Comparison of ENCODE assay signal across 8 mouse cellular contexts in the genomic region with DNA sequence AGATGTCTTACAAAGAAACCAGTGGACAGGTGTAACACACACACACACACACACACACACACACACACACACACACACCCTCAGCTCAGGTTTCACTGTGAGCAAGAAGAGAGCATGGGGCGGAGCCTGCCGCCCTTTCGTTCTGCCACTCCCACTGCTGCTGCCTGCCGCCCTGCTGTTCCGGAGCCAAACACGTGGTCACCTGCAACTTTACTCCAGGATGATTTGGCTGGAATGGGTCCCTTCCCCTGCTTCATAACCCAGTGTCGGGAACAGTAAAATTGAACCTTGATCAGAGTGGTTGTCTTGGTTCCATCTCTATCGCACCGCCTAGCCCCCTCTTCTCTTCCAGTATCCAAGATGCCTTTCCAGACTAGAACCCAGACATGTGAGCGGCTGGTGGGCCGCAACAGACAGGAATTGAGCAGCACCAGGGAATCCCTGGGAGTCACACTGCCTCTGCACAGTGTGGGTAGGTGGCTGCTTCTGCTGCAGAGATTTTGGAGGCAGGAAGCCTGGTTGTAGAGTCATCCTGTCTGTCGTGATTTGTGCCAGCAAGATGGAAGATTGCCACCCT. TPM values are rescaled to one million over a fixed set of nuclear protein-coding genes. Genes with fewer than 3 reads are reported as not detected.
DNase-seq lines count a peak whose midpoint lies in the region; ATAC-seq lines count a peak whose summit lies in the region.

No protein-coding gene starts in this region.

- ATAC-seq in forebrain, embryonic 16.5 days = peak; percentile 80

- H3K4me1 ChIP-seq in forebrain, embryonic 16.5 days (replicated peaks; ENCODE audit: control insufficient read depth, insufficient read depth, low read length) = peaks cover 14% of the 10 kb centered on the region

- intact Hi-C loops in left cerebral cortex, postnatal 25 days (cut with DNase I) = loop anchor here (2.0 to 10.0 kb wide), 2 partner anchors 141 to 147 kb away; no protein-coding TSS in a partner anchor
- intact Hi-C loops in gastrocnemius, postnatal 36 days (cut with DNase I) = no loop called here

- no peaks in the 10 kb centered on the region for H3K9me3 ChIP-seq in forebrain, embryonic 16.5 days (ENCODE audit: control insufficient read depth, low read length)

- H3K27me3 ChIP-seq in forebrain, embryonic 16.5 days (replicated peaks; ENCODE audit: control insufficient read depth, insufficient read depth, low read length) = no peaks in the 10 kb centered on the region

- WGBS in forebrain, embryonic 16.5 days = 18% methylated on average over 12 of the region's 12 CpGs

- H3K27ac ChIP-seq in forebrain, embryonic 16.5 days (ENCODE audit: low read length) = peak overlapping the region; percentile 90

- no peak overlapping the region for H3K4me3 ChIP-seq in forebrain, embryonic 16.5 days (replicated peaks; ENCODE audit: low read length)

- DNase-seq in heart, adult 11 months = peak; percentile 71
- no peak for DNase-seq in heart, adult 18-20 months
- peak; percentile 45 for DNase-seq in adrenal gland, adult 8-10 months
- peak; percentile 19 for DNase-seq in kidney, adult 18-20 months
- DNase-seq in left cerebral cortex, postnatal 25 days (ENCODE audit: low spot score in 2 of 2) = peak; percentile 64 to 94
- peak; percentile 27 for DNase-seq in retina, postnatal 1 day
- DNase-seq in gastrocnemius, postnatal 36 days = no peak

- H3K9ac ChIP-seq in forebrain, embryonic 16.5 days (replicated peaks; ENCODE audit: low read depth, low read length) = peak overlapping the region; percentile 5; the same call in 1 of the 2 replicates

- H3K36me3 ChIP-seq in forebrain, embryonic 16.5 days (ENCODE audit: control insufficient read depth, insufficient read depth) = no peaks in the 10 kb centered on the region

- peak overlapping the region; percentile 38 for H3K4me2 ChIP-seq in forebrain, embryonic 16.5 days (ENCODE audit: low read length)

RNA-seq across cellular contexts. Expression of a gene that starts 59.4 kb away (rescaled TPM):
- 10 to 100 TPM; 19.1 to 21.6 TPM for total RNA-seq in heart, adult 18-20 months (2021)
- total RNA-seq in adrenal gland, adult 8-10 months (2022) = 10 to 100 TPM; 10.3 to 20.8 (median 15.6) TPM
- polyA plus RNA-seq in forebrain, embryonic 16.5 days (2015; fragmentation: Nextera tagmentation; extraction: Ambion mirVana) = 85.3 and 97.9 TPM in 2 replicates
- 10 to 100 TPM; 59.3 to 71.4 TPM for total RNA-seq in left cerebral cortex, postnatal 25 days (2021)
- 1 to 10 TPM; 3.9 to 4.0 TPM for total RNA-seq in gastrocnemius, postnatal 36 days (2021)

Comparison
In these comparisons a context has a peak if more than half of its experiments do, and no peak if none do; other contexts are left out.
1. DNase-seq: peak in heart, adult 11 months (single experiment), adrenal gland, adult 8-10 months (single experiment), kidney, adult 18-20 months (single experiment), left cerebral cortex, postnatal 25 days (2 of 2) and retina, postnatal 1 day (single experiment); none in heart, adult 18-20 months (0 of 2) and gastrocnemius, postnatal 36 days (0 of 2).